ENCODE assay signal across 10 mouse cellular contexts in the genomic region with DNA sequence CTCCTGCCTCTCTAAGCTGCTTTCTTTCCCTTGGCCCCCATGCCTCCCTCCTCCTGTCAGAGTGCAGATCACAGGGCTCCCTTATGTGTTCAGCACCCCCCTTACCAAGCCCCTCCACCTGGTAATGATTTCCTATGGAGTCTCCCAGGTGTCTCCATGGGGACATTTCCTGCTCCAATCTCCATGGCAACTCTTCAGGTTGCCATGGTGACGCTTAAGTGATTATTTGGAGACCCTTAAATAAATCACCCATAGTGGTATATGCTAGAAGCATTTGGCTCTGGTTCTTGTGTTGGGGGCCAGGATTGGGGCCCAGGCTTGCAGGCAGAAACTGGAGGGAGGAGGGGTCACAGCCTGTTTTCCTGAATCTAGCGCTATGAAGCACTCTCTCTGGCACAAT. TPM values are rescaled to one million over a fixed set of nuclear protein-coding genes. Genes with fewer than 3 reads are reported as not detected.
A peak's percentile ranks its signal among the peaks of the same experiment; 100 is the strongest.
DNase-seq lines count a peak whose midpoint lies in the region; ATAC-seq lines count a peak whose summit lies in the region.
"Had no signal": no experiment of that assay in that cellular context is flagged by ENCODE, and none has a peak within 500 bp of the region (broad histone marks: within the 10 kb centered on the region; RNA-seq: fewer than 3 reads in every experiment).

No protein-coding gene starts in this region.

- DNase-seq in frontal cortex, postnatal 14 days (ENCODE audit: low spot score in 2 of 2): peak; percentile 17 to 18
- peak; percentile 100 for DNase-seq in hindlimb bud, embryonic 11.5 days (ENCODE audit: extremely low spot score, low read depth, low spot score)
- DNase-seq in cerebellum, adult 18-20 months: no peak
- no peak for DNase-seq in thymus, adult 18-20 months
- DNase-seq: heart, postnatal 14 days; lung, postnatal 4 days had no signal

- peak overlapping the region; percentile 11; the same call in 1 of the 2 replicates for H3K4me2 ChIP-seq in embryonic facial prominence, embryonic 12.5 days (replicated peaks)
- H3K4me2 ChIP-seq in midbrain, embryonic 15.5 days: peak overlapping the region; percentile 6; the same call in 1 of the 2 replicates

- no peak overlapping the region for H3K9ac ChIP-seq in embryonic facial prominence, embryonic 12.5 days
- no peak overlapping the region for H3K9ac ChIP-seq in midbrain, embryonic 15.5 days

- no peak for ATAC-seq in frontal cortex, adult (ENCODE audit: low TSS enrichment)
- peak; percentile 93 for ATAC-seq in embryonic facial prominence, embryonic 12.5 days (ENCODE audit: insufficient number of reproducible peaks, insufficient read depth, low FRiP score, low TSS enrichment)
- peak; percentile 94 for ATAC-seq in midbrain, embryonic 15.5 days (replicated peaks)
- ATAC-seq in erythroblast, adult 5-6 weeks (replicated peaks; ENCODE audit: low FRiP score, poor library complexity, severe bottlenecking): no peak

- no peak overlapping the region for H3K4me3 ChIP-seq in embryonic facial prominence, embryonic 12.5 days
- H3K4me3 ChIP-seq in midbrain, embryonic 15.5 days: no peak overlapping the region

- H3K9me3 ChIP-seq in embryonic facial prominence, embryonic 12.5 days: no peaks in the 10 kb centered on the region
- H3K9me3 ChIP-seq in midbrain, embryonic 15.5 days: no peaks in the 10 kb centered on the region

- no peaks in the 10 kb centered on the region for H3K36me3 ChIP-seq in embryonic facial prominence, embryonic 12.5 days
- no peaks in the 10 kb centered on the region for H3K36me3 ChIP-seq in midbrain, embryonic 15.5 days (replicated peaks)

- WGBS in embryonic facial prominence, embryonic 12.5 days: 25% methylated on average over 2 of the region's 2 CpGs
- 42% methylated on average over 2 of the region's 2 CpGs for WGBS in midbrain, embryonic 15.5 days

- peak overlapping the region; percentile 91 for H3K27ac ChIP-seq in embryonic facial prominence, embryonic 12.5 days
- H3K27ac ChIP-seq in midbrain, embryonic 15.5 days: peak overlapping the region; percentile 79

- peaks cover 29% of the 10 kb centered on the region for H3K4me1 ChIP-seq in embryonic facial prominence, embryonic 12.5 days
- H3K4me1 ChIP-seq in midbrain, embryonic 15.5 days: peaks cover 27% of the 10 kb centered on the region

- H3K27me3 ChIP-seq in embryonic facial prominence, embryonic 12.5 days: no peaks in the 10 kb centered on the region
- H3K27me3 ChIP-seq in midbrain, embryonic 15.5 days (replicated peaks): no peaks in the 10 kb centered on the region

RNA-seq across cellular contexts. Expression of gene Dlg5, which starts 17.2 kb away (rescaled TPM):
- 28.9 and 30.3 TPM in 2 replicates for polyA plus RNA-seq in embryonic facial prominence, embryonic 12.5 days (2016; fragmentation: Nextera tagmentation; extraction: Ambion mirVana)
- polyA plus RNA-seq in midbrain, embryonic 15.5 days (2015; fragmentation: Nextera tagmentation; extraction: Ambion mirVana): 21.9 and 22.9 TPM in 2 replicates
- not detected in 2 replicates for total RNA-seq in erythroblast, adult 5-6 weeks (2015; ENCODE audit: low replicate concordance)
- total RNA-seq in erythroblast, adult 5-6 weeks (2017; ENCODE audit: low replicate concordance): 0.14 TPM in 1 of 2 replicates, not detected in the other

RNA-seq across cellular contexts. Expression of gene E330034G19Rik, which starts 30.1 kb away (rescaled TPM):
- polyA plus RNA-seq in embryonic facial prominence, embryonic 12.5 days (2016; fragmentation: Nextera tagmentation; extraction: Ambion mirVana): not detected in 2 replicates
- polyA plus RNA-seq in midbrain, embryonic 15.5 days (2015; fragmentation: Nextera tagmentation; extraction: Ambion mirVana): not detected in 2 replicates
- not detected in 2 replicates for total RNA-seq in erythroblast, adult 5-6 weeks (2015; ENCODE audit: low replicate concordance)
- not detected in 2 replicates for total RNA-seq in erythroblast, adult 5-6 weeks (2017; ENCODE audit: low replicate concordance)
- total RNA-seq: heart, postnatal 14 days had no signal

Comparison
In these comparisons a context has a peak if more than half of its experiments do, and no peak if none do; other contexts are left out.
1. DNase-seq: peak in frontal cortex, postnatal 14 days (2 of 2) and hindlimb bud, embryonic 11.5 days (single experiment); none in cerebellum, adult 18-20 months (0 of 2) and thymus, adult 18-20 months (0 of 2).
2. ATAC-seq: peak in embryonic facial prominence, embryonic 12.5 days (single experiment) and midbrain, embryonic 15.5 days (single experiment); none in frontal cortex, adult (single experiment) and erythroblast, adult 5-6 weeks (single experiment).